Mouse (Mus musculus): ENCODE data around the gene Prkce. TPM values are rescaled to one million over a fixed set of nuclear protein-coding genes. Genes with fewer than 3 reads are reported as not detected.
A peak's percentile ranks its signal among the peaks of the same experiment; 100 is the strongest.

Prkce gene
- total RNA-seq, 2 experiments from 2014 or later = 6.9 to 7.4 TPM

DNA sequence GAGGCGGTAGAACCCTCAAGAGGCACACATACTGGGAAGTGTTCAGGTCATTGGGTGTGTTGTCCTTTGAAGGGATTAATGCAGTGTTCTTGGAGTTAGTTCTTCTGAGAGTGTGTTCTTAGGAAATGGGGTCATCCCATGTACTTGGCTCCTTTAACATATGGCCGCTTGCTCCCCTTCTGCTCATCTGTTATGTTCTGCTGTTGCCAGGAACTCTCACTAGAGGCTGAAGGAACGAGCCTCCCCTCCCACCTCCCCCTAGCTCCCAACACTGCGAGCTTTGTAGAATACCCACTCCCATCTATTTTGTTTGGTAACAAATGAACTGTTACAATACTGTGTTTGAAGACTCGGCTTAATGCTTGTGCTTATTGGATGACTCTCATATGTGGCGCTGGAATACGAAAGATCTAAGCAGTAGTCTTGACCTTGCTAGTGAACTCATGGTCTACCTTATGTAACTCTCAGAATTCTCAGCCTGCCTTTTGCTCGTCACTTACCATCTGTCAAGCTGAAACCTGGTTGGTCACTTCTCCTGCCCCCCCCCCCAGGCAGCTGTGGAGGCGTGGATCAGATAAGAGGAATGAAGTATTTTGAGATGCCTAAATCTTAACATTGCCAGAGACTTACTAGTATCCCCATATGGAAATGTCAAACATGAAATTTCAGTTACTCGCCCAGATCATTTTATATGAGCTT is 58.1 kb downstream of the Prkce start:
- DNase-seq = no peak

- no peak for DNase-seq
These were observed 58.6 kb downstream of the Prkce start for GRCm38 (mm10) chr17:86226198-86226597.

- no peak for DNase-seq
These were observed 59.0 kb downstream of the Prkce start for GRCm38 (mm10) chr17:86226635-86227034.

GRCm38 (mm10) chr17:86227389-86227788 is 59.8 kb downstream of the Prkce start:
- DNase-seq = no peak

- no peak for DNase-seq
These were observed 61.3 kb downstream of the Prkce start for GRCm38 (mm10) chr17:86228850-86229249.

DNA sequence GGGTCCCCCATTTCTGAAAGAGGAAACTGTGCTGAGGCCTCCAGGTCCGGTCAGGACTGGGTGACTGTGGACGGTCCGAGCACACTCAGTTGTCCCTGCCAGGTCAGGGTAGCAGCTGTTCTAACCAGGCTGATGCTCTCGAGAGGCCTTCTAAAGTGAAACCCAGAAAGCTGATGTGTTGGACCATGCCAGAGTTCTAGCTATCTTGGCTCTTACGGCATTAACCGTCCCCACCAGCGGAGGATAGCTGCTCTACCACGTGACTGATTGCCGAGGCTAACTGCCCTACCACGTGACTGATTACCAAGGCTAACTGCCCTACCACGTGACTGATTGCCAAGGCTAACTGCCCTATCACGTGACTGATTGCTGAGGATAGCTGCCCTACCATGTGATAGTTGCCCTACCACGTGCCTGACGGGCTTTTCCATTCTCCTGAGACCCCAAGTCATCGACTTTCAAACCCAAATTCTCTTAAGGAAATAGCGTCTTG is 62.6 kb downstream of the Prkce start:
- peak; percentile 39 for DNase-seq

DNA sequence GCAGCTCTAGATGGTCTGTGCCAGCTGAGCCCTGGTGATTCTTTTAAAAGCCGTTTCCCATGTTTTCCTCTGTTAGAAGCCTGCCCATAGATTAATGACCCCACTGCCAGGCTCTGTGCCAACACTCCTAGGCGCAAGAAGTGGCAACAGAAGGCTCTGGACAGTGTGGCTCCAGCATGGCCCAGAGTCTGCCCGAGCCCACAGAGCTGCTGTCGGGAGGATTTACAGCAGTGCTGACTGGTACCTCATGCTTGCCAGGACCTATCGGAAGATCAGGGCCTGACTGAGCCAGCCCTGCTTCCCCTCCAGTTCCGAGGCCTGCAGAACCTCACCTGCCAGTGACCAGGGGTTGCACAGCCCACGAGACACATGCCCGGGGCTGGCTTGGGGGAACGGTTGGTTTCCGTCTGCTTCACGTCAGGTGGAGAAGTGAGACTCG is 64.2 kb downstream of the Prkce start:
- no peak for DNase-seq

GRCm38 (mm10) chr17:86232248-86232647 is 64.7 kb downstream of the Prkce start:
- no peak for DNase-seq

- DNase-seq = no peak
These were observed 67.1 kb downstream of the Prkce start for GRCm38 (mm10) chr17:86234587-86235150.

GRCm38 (mm10) chr17:86236026-86236712 is 68.6 kb downstream of the Prkce start:
- DNase-seq = no peak

DNA sequence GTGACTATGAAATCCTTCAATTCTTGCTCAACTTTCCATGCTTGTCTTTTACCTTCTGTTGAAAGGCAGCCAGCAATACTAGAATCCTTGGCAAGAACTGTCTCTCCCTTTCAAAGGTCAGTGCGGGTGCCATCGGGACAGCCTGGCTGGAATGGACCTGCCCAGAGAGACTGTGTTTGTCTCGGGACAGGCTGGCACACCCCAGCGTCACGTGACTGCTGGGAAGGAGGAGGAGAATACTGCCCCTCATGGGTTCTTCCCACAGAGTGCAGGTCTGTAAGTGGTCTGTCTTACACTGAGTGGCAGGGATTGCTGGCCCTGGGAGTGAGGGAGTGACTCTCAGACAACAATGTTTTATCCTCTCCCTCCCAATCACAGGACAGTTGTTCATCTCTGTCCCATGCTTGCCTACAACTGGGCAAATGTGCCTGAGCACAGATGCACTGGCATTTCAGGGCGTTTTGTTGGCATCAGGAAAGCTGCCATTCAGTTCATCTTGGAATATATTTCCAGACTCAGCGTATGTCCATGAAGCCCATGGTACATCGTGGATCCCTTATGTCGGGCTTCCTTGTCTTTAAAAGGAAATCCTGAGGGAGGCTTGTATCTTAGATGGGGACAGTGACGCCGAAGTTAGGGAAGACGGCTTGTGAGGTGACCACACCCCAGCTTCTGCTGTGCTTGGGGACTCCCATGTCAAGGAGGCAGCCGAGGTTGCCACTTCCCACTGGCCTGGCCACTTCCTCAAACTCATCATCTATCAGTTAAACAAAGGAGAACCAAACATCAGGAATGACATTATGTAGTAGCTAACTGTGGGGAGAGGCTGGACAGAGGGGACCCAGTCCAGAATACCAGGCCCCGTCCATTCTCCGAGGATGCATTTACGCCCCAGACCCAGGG is 69.5 kb downstream of the Prkce start:
- peak; percentile 45 for DNase-seq

DNA sequence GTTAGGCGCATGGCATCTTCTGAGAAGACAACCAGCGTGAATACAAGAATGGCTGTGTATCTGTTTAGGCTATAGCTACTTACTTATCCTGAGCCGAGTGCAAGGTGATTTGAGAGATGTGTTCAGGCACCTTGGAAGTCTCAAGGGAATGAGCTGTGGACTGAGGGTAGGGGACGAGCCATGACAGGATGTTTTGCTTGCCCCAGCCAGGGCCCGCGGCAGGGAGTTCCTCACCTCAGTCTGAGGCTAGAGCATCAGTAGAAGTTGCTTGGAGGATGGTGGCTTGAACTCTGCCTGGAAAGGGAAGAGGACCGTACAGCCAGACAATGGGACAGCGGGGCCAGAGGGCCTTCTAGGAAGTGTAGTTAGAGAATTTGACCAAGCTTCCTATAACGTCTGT is 74.7 kb downstream of the Prkce start:
- DNase-seq = no peak

GRCm38 (mm10) chr17:86243109-86243527 is 75.5 kb downstream of the Prkce start:
- DNase-seq = no peak

GRCm38 (mm10) chr17:86244397-86244796 is 76.8 kb downstream of the Prkce start:
- DNase-seq = no peak

GRCm38 (mm10) chr17:86248832-86249231 is 81.2 kb downstream of the Prkce start:
- no peak for DNase-seq

GRCm38 (mm10) chr17:86249499-86250405 is 82.2 kb downstream of the Prkce start:
- no peak for DNase-seq

GRCm38 (mm10) chr17:86250406-86250905 is 82.9 kb downstream of the Prkce start:
- no peak for DNase-seq

GRCm38 (mm10) chr17:86253884-86254283 is 86.3 kb downstream of the Prkce start:
- no peak for DNase-seq

DNA sequence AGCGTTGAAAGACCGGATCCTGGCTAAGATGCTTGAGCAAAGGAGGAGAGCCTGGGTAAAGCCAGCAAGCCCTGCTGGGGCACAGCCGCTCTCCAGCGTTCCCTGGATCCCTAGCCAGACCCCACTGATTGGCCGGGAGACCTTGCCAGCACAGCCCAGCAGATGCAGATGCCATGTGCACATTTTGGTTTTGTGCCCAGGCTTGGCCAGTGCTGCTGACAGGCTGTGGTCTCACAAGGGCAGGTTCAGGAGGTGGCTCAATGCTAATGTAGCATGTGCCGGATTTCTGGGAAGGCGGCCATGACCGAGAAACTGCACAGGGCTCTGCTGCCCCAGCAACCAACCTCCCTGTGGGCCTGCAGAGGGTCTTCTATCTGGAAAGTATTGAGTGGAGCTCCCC is 86.7 kb downstream of the Prkce start:
- peak; percentile 86 for DNase-seq

DNA sequence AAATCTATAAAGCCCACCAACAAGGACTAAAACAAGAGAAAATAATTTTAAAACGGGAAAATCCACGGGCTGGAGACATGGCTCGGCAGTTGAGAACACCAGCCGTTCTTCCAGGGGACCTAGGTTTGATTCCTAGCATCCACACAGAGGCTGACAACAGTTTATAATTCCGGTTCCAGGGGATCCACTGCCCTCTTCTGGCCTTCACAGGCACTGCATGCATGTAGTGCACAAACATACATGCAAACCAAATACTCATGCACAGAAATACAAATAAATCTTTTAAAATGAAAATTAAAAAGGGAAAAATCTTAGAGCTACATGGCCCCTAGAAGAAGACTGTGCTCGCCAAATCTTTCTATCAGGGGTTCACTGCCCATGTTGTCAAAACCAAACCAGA is 87.4 kb downstream of the Prkce start:
- no peak for DNase-seq

- no peak for DNase-seq
These were observed 89.1 kb downstream of the Prkce start for GRCm38 (mm10) chr17:86256730-86257131.
